Comparison of ENCODE assay signal across 8 mouse cellular contexts in genomic region chr5:136881380-136882009, GRCm38 (mm10). TPM values are rescaled to one million over a fixed set of nuclear protein-coding genes. Genes with fewer than 3 reads are reported as not detected.
A peak's percentile ranks its signal among the peaks of the same experiment; 100 is the strongest.
DNase-seq lines count a peak whose midpoint lies in the region; ATAC-seq and TF ChIP-seq lines count a peak whose summit lies in the region.

No protein-coding gene starts in this region.

- TF ChIP-seq CTCF in intestine, postnatal 0 days (IDR thresholded peaks at IDR 0.05; ENCODE audit: low read depth), result peak; percentile 92
- TF ChIP-seq CTCF in small intestine, adult 2 months (IDR thresholded peaks at IDR 0.05; ENCODE audit: extremely low read depth, insufficient read length, insufficient replicate concordance, low read depth, low read length), result peak; percentile 81

- TF ChIP-seq POLR2A in small intestine, adult 2 months (IDR thresholded peaks at IDR 0.05; ENCODE audit: low read depth, low read length), result no peak

- H3K36me3 ChIP-seq in intestine, postnatal 0 days (ENCODE audit: control insufficient read depth, insufficient read depth), result no peaks in the 10 kb centered on the region
- H3K36me3 ChIP-seq in midbrain, embryonic 11.5 days (ENCODE audit: control insufficient read depth, insufficient read depth, low read length), result no peaks in the 10 kb centered on the region
- no peaks in the 10 kb centered on the region for H3K36me3 ChIP-seq in small intestine, adult 2 months (ENCODE audit: control insufficient read depth, insufficient read depth, low read length)

- no peaks in the 10 kb centered on the region for H3K9me3 ChIP-seq in intestine, postnatal 0 days (ENCODE audit: control insufficient read depth)
- no peaks in the 10 kb centered on the region for H3K9me3 ChIP-seq in midbrain, embryonic 11.5 days (ENCODE audit: control insufficient read depth, low read length)

- H3K9ac ChIP-seq in intestine, postnatal 0 days (ENCODE audit: low read depth, low read length), result no peak overlapping the region
- no peak overlapping the region; the same call in 1 of the 2 replicates for H3K9ac ChIP-seq in midbrain, embryonic 11.5 days (ENCODE audit: low read length)

- H3K4me2 ChIP-seq in intestine, postnatal 0 days (replicated peaks; ENCODE audit: low read depth), result peak overlapping the region; percentile 63
- peak overlapping the region; percentile 71 for H3K4me2 ChIP-seq in midbrain, embryonic 11.5 days

- peak; percentile 65 for DNase-seq in adrenal gland, adult 2 months
- DNase-seq in embryo, embryonic 11 days, result peak; percentile 93
- DNase-seq in gastrocnemius, postnatal 4 days (ENCODE audit: low spot score in 2 of 2), result peak; percentile 77 to 88
- peak; percentile 75 to 79 for DNase-seq in left cerebral cortex, postnatal 36 days (ENCODE audit: low spot score in 2 of 2)
- DNase-seq in midbrain, embryonic 11.5 days (ENCODE audit: low spot score, missing footprints), result peak; percentile 98

- WGBS in intestine, postnatal 0 days, result 4% methylated on average over 37 of the region's 39 CpGs
- WGBS in midbrain, embryonic 11.5 days, result 6% methylated on average over 39 of the region's 39 CpGs
- 6% methylated on average over 37 of the region's 39 CpGs for WGBS in small intestine, adult 2 months

- no peak overlapping the region for H3K27ac ChIP-seq in intestine, postnatal 0 days (ENCODE audit: low read depth, low read length)
- no peak overlapping the region for H3K27ac ChIP-seq in midbrain, embryonic 11.5 days (ENCODE audit: low read depth, low read length)
- no peak overlapping the region for H3K27ac ChIP-seq in small intestine, adult 2 months (ENCODE audit: insufficient read depth, low read depth, low read length)

- H3K4me1 ChIP-seq in intestine, postnatal 0 days (replicated peaks; ENCODE audit: control insufficient read depth, insufficient read depth, low read length), result no peaks in the 10 kb centered on the region
- H3K4me1 ChIP-seq in midbrain, embryonic 11.5 days (ENCODE audit: control insufficient read depth, insufficient read depth, low read length), result peaks cover 3% of the 10 kb centered on the region
- H3K4me1 ChIP-seq in small intestine, adult 2 months (ENCODE audit: control insufficient read depth, insufficient read depth, insufficient read length, low read length), result no peaks in the 10 kb centered on the region

- H3K27me3 ChIP-seq in intestine, postnatal 0 days (replicated peaks; ENCODE audit: control insufficient read depth, insufficient read depth, low read length), result peaks cover 33% of the 10 kb centered on the region
- peaks cover 26% of the 10 kb centered on the region for H3K27me3 ChIP-seq in midbrain, embryonic 11.5 days (ENCODE audit: control insufficient read depth, insufficient read depth, low read length)
- H3K27me3 ChIP-seq in small intestine, adult 2 months (ENCODE audit: control insufficient read depth, insufficient read depth, low read length), result peaks cover 18% of the 10 kb centered on the region

- no peak for ATAC-seq in intestine, postnatal 0 days
- peak; percentile 80 for ATAC-seq in midbrain, embryonic 11.5 days (ENCODE audit: low FRiP score)
- no peak for ATAC-seq in monocyte, adult 5-6 weeks (replicated peaks; ENCODE audit: insufficient number of reproducible peaks, low FRiP score, low TSS enrichment, poor library complexity, severe bottlenecking)

- H3K4me3 ChIP-seq in intestine, postnatal 0 days (ENCODE audit: low read depth, low read length), result peak overlapping the region; percentile 26; the same call in 1 of the 2 replicates
- peak overlapping the region; percentile 45 for H3K4me3 ChIP-seq in midbrain, embryonic 11.5 days (ENCODE audit: low read depth, low read length)
- H3K4me3 ChIP-seq in small intestine, adult 2 months (ENCODE audit: low read depth, low read length), result no peak overlapping the region

- intact Hi-C loops in left cerebral cortex, postnatal 36 days (cut with DNase I), result loop anchor here (1.0 to 2.0 kb wide), 2 partner anchors 41 to 89 kb away; no protein-coding TSS in a partner anchor

RNA-seq across cellular contexts. Expression of gene Col26a1, which starts 1.5 kb away (rescaled TPM):
- not detected for total RNA-seq in adrenal gland, adult 2 months (2021)
- 0.20 and 0.26 TPM in 2 replicates for polyA plus RNA-seq in adrenal gland, adult 2 months (2012; rRNA removed)
- total RNA-seq in gastrocnemius, postnatal 4 days (2021), result 10 to 100 TPM; 51.4 to 54.9 TPM
- polyA plus RNA-seq in intestine, postnatal 0 days (2015; fragmentation: Nextera tagmentation; extraction: Ambion mirVana), result 2.2 and 2.7 TPM in 2 replicates
- total RNA-seq in left cerebral cortex, postnatal 36 days (2021), result 10 to 100 TPM in 1 of 2 experiments, 1 to 10 TPM in 1; 8.3 to 13.7 TPM
- polyA plus RNA-seq in midbrain, embryonic 11.5 days (2014; fragmentation: Nextera tagmentation; extraction: Ambion mirVana), result 18.8 and 21.9 TPM in 2 replicates
- polyA plus RNA-seq in small intestine, adult 2 months (2012; rRNA removed), result 0.04 and 0.72 TPM in 2 replicates
- not detected in 3 replicates for total RNA-seq in monocyte, adult 5-6 weeks (2017)

RNA-seq across cellular contexts. Expression of gene Ift22, which starts 26.5 kb away (rescaled TPM):
- total RNA-seq in adrenal gland, adult 2 months (2021), result 10 to 100 TPM; 29.0 to 42.0 TPM
- polyA plus RNA-seq in adrenal gland, adult 2 months (2012; rRNA removed), result 6.8 and 7.7 TPM in 2 replicates
- 10 to 100 TPM; 11.7 to 13.8 TPM for total RNA-seq in gastrocnemius, postnatal 4 days (2021)
- polyA plus RNA-seq in intestine, postnatal 0 days (2015; fragmentation: Nextera tagmentation; extraction: Ambion mirVana), result 24.7 and 25.2 TPM in 2 replicates
- total RNA-seq in left cerebral cortex, postnatal 36 days (2021), result 100 to 1,000 TPM in 1 of 2 experiments, 10 to 100 TPM in 1; 86.1 to 105 TPM
- 111 and 114 TPM in 2 replicates for polyA plus RNA-seq in midbrain, embryonic 11.5 days (2014; fragmentation: Nextera tagmentation; extraction: Ambion mirVana)
- 11.1 and 13.3 TPM in 2 replicates for polyA plus RNA-seq in small intestine, adult 2 months (2012; rRNA removed)
- 2.3 to 8.5 TPM (median 3.4 TPM) in 3 replicates for total RNA-seq in monocyte, adult 5-6 weeks (2017)
